Mouse (Mus musculus): ENCODE measurements at regions not wholly inside any gene's neighbourhood (a gene's known extent, or its start where the extent isn't known, plus 50 kb on each side); places are given as distances from the start of the nearest gene placed in this dataset.

DNA sequence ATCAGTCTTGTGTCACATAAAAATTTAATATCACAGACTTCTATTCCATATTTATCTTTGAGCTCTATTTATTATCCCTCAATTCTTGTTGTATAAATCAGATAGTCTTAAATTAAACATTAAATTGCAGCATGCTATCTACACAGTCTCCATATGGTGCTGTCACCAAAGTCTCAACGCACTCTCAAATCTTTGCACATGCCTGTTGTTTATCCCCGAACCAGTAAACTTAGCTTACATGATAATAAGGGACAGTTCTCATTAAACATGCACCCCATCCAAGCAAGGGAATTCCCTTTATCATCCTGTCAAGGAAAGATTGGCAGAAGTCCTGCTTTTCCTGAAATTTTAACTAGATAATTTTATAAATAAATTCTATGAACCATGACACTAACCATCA is 483.8 kb downstream of the Basp1 start:
- ATAC-seq = no peak

DNA sequence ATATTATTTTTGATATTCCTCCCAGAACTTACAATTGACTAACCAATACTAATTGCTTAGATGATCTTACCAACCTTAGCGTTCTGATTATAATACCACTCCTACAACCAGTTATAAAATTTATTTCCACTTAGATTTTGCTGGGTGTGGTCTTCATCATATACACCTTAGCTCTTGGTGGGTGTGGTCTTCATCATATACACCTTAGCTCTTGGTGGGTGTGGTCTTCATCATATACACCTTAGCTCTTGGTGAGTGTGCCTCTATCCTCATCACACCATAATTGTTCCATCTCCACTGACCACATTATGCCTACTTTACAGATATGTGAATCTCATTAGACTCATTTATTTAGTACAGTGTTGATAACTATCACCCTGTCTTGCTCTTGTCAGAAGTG is 501.7 kb downstream of the Basp1 start:
- no peak for ATAC-seq

DNA sequence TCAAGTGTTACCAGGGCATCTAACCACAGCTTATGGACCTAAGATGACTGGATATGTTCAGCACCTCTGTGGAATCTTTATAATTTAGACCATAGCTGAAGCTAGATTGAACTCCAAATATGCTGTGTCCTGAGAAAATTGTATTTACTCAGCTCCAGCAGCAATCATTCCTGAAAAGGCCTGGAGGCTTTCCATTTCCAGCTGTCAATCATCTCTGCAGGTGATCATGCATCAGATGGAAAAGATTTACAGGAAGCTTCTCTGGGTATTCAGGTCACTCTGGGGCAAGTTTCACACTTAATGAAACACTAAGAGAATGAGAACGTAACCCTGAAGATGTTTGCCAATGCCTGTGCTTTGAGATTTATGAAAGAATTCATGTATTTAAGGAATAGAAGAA is 502.1 kb downstream of the Basp1 start:
- no peak for ATAC-seq

DNA sequence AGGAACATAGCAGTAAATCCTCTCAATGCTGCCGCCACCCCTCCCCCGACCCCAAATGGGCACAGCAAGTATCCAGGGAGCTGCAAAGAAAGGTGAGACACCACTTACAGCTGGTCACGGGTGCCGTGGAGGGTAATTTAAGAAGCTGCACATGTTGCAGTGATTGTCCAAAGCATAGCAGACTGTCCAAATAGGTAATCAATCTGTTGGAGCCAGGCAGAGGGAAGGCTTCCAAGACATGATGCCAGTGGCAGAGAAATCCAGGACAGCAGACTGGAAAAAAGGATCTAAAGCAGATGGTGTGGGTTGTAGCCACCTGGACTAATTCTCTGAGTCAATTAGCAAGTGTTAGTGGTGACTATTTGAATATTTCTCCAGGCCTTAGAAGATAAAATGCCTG is 506.6 kb downstream of the Basp1 start:
- no peak for ATAC-seq

DNA sequence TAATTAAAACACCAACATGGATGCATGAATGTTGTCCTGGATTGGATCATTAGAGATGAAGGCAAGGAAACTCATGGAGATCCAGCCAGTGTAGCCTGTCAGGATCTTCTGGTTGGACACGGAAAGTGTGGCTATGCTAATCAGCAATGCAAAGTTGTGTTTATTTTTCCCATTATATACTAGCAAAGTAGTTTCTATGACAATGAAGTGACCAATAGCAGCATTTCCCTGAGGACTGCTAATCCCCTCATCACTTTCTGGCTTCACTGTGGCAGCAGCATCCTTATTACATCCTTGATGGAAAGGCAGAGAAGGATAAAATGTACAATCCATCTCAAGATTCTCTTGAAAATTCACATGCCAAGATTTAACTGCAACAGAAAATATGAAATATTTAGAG is 534.7 kb downstream of the Basp1 start:
- ATAC-seq = no peak

DNA sequence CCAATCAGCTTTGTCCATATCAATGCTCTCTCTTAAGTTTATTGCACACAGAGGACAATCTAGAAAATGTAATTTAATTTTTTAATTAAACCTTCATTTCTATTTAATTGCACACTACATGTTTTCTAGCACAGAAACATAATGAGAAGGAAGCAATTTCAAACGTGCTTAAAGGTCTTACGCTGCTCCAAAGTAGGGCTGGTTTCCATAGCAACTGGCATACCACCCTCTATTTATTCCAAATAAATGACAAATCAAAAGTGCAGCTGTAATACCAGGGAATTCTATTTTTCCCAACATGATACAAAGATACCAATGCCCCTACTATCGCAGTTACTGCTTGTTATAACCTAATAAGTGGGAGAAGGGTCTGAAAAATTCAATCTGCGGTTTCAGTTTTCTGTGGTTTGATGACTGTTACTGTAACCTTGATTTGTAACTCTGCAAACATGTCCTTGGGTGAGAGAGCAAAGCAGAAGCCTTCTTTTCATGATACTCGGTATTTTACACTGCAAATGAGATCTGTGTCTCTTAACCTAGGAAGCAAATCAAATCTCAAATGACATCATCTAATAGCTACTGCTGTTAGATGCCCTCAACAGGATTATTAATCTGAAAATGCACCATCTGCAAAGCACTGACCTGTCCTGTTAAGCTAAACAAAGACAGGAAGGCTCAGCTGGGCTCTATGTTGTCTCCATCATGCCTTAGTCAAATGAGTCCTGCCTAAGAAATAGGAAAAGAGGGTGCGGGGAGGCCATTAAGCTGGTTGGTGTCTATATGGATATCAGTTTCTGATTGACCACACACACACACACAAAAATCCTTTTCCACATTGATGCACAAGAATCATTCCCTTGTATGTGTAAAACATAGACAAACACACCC is 535.6 kb downstream of the Basp1 start:
- ATAC-seq = no peak

DNA sequence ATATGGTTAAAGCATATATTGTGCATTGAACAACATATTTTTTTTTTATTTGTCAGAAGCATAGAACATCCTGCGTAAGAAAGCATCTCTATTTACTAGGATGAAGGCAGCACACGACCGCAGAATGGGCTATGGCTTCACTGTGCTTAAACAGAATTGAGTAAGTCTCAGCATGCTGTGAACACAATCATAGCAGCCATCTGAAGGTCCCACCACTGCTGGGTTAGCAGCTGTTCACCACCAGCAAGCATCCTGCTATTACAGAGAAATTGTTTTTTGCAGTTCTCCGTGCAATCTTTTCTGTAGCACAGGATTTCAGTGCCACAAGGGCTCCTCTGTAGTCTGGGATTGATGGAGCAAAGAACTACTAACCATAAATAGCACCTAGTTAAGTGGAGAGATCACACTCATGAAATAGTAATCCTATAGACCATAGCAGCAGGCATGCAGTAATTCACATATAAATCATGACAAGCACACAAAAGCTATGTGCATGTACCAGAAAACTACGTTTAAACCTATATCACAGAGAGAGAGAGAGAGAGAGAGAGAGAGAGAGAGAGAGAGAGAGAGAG is 537.3 kb downstream of the Basp1 start:
- ATAC-seq = no peak

DNA sequence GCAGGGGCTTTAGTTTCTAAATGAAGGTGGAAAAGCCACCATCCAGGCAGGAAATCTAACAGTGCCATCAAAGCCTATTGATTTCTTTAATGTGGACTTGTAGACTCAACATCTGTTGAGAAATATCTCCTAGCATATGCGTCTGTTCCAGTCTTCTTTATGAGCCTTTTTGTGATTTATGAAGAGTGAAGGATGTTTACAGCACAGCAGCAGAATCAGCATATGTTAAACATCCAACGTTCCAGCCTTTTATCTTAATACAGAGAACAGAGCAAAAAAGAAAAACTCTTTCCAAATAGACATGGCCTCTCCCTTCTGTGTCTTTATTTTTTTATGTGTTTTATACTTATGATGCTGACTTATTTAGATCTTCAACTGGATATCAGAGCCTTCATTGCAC is 573.3 kb downstream of the Basp1 start:
- ATAC-seq = no peak

DNA sequence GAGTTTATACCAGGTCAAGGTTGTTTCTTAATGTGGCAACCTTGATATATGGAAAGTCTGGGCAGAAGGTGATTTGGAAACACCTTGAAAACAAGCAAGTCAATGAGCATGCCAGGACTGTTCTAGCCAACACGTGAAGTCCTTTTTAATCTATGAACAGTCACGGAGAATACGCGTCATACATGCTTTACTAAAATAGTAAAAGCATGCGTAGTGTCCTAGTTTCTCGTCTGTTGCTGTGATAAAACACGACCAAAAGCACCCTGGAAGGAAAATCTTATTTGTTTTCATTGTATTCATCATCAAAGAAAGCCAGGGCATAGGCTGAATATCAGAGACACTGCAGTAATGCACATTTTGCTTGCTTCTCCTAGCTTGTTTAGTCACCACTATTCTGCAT is 575.2 kb downstream of the Basp1 start:
- no peak for ATAC-seq

DNA sequence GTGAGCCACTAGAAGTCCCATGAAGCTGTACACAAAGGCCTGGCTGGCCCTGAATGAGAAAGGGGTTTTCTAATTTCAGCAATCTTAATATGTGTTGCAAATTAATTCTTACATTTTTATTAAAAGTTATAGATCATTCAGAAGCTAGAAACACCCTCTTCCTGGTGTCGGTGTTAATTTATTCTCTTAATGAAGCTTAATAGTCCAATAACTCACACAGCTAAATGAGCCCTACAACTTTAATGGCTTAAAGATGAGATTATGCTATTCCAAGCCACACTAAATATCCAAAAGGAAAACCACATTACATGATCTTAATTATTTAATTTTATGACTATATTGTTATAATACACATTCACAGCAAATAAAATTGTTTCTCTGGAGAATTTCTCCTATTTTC is 585.7 kb downstream of the Basp1 start:
- no peak for ATAC-seq

DNA sequence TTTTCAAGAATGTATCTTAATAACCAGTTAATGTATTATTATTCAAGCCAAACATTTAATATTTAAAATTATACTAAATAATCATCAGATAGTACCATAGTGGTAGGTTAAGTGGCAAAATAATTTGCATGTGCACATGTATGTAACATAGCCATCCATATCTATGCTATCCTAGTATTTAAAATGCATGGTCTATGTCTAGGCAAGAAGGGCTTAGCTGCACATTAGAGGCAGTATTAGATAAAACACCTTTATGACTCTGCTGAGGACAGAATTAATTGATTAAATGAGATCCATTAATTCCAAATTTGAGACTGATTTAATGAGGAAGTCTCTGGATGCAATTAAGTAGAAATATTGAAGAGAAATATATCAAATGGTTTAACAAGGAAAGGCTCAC is 586.3 kb downstream of the Basp1 start:
- ATAC-seq = no peak

DNA sequence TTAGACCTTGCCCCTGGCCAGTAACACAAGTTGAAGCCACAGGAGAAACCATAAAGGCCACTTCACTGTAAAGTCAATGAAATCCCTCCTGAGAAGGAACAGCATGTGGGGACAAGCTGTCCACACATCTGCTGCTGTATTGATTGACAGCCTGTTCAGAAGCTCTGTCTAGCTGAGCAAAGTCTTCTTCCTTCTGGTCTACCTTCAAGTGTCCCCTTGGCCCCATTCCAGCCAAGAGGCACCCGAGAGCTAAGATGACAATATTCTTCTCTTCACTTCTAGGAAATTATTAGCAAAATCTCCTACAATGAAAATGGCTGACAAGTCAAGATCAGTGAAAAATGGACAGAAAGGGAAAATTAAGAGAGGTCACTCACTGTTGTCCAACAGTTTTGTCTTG is 616.7 kb downstream of the Basp1 start:
- no peak for ATAC-seq

DNA sequence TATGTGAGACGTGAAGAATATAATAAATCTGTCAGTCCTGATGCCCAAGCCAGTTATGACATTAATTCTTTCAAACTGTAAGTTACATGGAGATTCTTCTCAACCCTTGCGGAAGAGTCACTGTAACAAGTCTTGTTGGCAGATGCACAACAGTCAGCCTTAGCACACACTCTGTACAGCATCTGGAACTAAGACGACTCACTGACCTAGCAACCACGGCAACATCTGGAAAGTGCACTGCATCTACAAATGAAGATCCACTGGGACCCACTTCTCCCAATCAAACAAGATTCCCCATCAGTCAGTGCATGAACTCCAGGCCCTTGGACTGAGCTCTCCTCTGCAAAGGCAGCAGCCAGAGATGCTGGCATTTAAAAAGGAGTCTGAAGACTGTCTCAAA is 620.2 kb downstream of the Basp1 start:
- ATAC-seq = no peak

DNA sequence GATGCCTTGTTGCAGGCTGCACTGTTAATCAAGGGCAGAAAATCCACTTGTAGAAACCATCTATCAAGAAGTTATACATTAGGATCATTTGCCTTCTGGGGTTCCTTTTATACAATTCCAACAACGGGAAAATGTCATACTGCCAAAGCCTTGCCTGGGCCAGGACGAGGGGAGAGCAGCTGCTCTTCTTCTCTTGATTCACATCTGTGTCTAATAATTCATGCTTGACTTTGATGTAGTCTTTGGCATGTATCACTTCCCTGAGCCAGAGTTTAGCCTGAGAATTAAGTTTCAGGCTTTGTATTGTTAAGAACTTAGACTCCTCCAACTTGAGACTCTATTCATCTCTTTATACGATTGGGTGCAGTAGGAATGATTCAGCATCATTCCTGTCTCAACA is 627.2 kb downstream of the Basp1 start:
- ATAC-seq = no peak

DNA sequence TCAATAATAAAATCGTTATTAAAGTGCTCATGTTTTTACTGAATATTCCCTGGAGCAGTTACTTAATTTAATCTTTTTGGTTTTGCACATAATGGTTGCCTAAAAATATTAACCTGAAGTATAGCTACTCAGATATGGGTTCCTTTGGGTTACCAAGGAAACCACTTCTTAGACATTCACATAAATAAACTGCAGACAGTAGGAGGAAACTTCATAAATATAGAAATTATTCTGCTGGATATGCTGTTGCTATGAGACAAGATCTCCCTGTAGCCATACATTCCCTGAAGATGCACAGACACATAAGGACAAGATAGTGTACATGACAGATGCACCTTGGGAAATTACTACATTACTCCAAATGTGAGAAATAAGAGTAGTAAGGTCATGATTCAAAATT is 635.3 kb downstream of the Basp1 start:
- ATAC-seq = no peak

DNA sequence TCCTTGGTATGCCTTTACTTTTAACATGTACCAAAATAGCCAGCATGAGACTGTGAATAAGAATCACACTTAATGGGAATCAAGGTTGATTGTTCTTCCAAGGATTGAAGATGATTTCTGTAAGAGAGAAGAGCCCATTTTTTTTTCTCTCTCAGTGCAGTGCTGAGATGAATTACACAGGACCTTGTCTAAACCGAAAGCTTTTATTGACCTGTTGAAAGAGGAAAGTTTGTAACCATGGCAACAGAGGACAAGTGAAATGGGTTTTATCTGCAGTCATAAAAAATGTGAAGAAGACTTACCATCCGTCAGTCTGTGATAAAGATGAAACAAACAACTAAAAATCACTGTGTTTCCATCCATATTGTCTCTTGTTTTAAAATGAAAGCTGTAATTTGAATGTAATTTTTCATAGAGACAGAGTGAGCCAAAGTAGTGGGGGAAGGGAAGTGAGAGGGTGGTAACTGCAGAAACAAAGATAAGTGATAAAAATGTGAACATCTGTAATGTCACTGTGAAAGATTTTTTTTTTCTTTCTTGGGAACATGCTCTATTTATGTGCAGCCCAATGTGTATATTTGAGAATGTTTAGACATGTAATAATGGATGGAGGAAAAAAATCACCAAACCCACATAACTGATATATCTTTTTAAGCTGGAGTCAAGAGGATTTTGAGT is 661.9 kb downstream of the Basp1 start:
- ATAC-seq = no peak

DNA sequence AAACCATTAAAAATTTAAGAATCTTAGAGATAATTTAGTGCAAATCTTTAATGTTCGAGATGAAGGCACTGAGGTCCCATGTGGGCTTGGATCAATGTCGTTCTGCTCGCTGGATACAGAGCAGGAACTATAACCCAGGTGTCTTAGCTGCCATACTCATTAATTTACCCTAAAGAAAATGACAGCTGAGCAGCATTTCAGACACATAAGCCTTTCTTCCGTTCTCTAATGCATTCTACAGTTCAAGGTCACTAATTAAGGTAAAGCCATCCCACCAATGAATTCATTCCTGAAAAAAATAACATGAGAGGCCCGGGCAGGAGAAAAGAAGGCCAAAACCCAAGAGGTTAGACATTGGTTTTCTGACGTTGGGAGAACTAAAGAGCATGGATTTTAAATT is 670.3 kb downstream of the Basp1 start:
- ATAC-seq = no peak

DNA sequence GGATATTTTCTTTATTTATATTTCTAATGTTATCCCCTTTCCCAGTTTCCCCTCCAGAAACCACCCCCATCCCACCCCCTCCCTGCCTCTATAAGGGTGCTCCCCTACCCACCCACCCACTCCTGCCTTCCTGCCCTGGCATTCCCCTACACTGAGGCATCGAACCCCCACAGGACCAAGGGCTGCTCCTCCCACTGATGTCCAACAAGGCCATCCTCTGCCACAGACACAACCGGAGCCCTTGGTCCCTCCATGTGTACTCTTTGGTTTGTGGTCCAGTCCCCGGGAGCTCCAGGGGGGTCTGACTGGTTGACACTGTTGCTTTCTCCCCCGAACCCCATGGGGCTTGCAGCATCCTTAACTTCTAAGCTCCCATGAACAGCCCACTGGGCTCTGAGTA is 688.4 kb downstream of the Basp1 start:
- ATAC-seq = no peak

DNA sequence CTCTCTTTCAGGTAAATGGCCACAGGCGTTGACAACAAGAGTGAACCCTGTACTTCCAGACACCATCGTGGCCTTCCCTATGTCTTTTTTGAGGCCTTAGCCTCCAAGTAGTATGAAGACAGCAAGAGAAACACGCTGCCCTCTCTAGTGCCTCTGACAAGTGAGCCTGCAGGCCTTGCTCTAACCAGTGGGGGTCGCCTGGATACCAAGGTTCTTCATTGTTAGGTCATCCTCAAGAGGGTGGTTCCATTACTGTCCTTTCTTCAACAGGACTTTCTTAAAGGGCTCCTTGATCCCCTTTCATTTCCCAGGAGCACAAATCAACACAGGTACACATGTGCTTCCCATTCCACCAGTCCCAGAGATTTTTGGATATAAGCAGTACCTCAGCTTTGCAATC is 688.9 kb downstream of the Basp1 start:
- no peak for ATAC-seq

DNA sequence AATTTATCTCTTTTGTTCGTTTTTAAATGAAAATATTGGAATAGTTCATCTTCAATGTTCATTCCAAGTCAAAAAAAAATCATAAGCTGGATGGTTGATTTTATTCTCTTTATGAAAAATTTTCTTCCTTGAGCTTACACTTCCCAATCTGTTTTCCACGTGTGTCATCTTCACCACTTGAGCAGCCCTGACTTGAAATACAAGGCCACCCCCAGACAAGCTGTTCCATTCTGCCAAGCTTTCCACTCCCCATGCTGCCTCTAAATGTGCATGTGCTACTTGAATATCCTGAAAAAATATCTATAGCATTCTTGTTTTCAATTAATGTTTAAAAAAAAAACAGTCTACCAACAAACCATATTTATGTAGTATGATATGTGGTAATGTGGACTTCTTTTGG is 693.2 kb downstream of the Basp1 start:
- ATAC-seq = no peak

DNA sequence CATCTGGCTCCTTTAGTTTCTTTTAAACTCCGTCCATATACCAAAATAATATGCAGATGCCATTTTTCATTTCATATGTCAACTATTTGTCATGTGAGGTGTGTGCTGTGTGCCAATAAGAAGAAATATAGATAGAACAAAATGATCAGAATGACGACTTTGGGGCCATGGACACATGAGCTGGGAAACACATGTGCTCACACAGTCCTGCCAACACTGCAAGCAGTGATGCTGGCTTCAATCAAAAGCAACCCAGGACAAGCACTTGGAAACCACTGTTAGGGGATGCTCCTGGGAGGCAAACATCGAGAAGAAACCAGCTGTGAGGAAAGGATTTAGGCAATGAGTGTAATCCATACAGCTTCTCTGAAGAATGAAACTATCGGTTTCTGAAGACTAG is 731.4 kb downstream of the Basp1 start:
- ATAC-seq = no peak

DNA sequence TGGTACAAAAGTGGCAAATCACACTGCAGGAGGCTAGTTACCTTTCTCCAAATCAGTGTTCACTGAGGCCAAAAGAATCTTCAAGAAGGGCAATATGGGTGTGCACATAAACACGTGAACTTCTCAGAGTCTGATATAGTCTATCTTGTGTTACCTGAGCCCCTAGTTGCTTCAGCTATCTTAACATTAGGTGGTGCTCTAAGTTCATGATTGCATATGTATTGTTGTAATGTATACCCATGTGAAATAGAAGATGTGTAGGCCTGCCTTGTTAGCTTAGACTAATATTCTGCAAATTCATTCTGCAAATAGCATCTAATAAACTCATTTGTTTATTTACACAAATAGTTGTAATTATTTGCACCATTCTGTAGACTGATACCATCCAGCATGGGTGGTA is 764.6 kb downstream of the Basp1 start:
- no peak for ATAC-seq

DNA sequence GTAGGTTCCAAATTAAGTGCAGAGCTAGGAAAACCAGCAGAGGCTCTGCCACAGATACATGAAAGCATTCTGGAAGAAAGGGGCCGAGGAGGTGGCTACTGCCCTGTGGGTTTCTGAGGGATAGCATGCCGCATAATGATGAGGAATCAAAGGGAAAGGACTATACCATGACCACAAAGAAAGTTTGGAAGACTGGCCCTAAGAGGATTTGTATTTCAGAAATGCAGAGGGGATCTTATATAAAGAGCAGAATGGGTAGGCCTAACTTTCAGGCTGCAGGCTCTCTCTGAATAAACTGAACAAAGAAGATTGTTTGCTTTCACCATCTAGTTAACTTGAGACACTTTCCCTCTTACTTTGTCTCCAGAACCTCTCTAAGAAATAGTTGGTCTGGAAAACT is 777.9 kb downstream of the Basp1 start:
- no peak for ATAC-seq

DNA sequence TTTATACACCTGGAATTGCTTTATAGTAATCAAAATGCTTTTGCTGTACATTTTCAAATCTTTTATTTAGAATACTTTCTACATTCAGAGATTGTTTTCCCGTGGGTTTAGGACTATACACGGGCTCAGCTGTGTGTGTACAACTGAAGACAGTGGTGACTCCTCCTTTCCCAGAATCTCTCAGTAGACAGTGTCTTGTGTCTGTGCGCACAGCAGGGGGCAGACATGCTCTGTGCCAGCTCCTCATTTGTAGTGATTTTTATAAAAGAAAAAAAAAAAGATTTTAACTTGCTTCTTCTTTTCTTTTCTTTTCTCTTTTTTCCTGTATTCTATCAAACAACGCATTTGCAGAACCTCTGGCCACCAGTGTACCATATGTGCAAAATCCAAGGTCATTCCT is 817.3 kb downstream of the Basp1 start:
- ATAC-seq = no peak

All from CD4-positive, CD25-positive, alpha-beta regulatory T cell, adult 4 months (primary cell).